Mouse (Mus musculus) liver, adult 2 months (tissue): ENCODE data around the gene Itpr2.

ENCODE experiments used
- CTCF ChIP-seq: fragments of 200-500 bp; IDR thresholded peaks from 2 replicates; pipeline ENCODE4 v1.5.1; 2011; ENCODE audit warnings: low read depth, low read length, control low read depth
- POLR2A ChIP-seq: fragments of 200-500 bp; IDR thresholded peaks from 2 replicates; pipeline ENCODE4 v1.6.1; 2011; ENCODE audit warnings: low read length, control low read depth; ENCODE audit not compliant: insufficient read depth; ENCODE audit errors: extremely low read depth

DNA sequence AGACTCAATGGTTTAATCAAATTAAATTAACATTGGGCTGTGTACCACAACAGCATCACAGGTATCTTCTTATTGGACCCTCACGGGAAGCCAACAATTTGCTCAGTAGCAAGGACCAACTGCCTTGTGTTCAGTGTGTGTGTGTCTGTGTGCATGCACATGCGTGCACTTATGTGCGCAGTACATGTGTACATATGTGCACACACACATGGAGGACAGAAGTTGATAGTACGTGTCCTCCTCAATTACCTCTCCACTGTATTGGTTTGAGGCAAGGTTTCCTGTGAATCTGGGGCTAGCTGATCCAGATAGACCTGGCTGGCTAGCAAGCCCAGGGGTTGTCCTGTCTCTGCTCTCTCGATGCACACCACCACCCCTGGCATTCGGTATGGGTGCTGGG is 246.4 kb downstream of the Itpr2 start:
- TF ChIP-seq CTCF (no peak), POLR2A (no peak)
